Mouse (Mus musculus) heart, postnatal 0 days (tissue): ENCODE results near the gene Hoxa3.

ENCODE experiments used
- CTCF ChIP-seq: IDR thresholded peaks from 2 replicates; pipeline ENCODE4 v1.5.1; 2016; ENCODE audit warnings: antibody characterized with exemption, control low read depth, low read depth
- EP300 ChIP-seq: IDR thresholded peaks from 2 replicates; pipeline ENCODE4 v1.6.1; 2016; ENCODE audit warnings: antibody characterized with exemption, low read depth

DNA sequence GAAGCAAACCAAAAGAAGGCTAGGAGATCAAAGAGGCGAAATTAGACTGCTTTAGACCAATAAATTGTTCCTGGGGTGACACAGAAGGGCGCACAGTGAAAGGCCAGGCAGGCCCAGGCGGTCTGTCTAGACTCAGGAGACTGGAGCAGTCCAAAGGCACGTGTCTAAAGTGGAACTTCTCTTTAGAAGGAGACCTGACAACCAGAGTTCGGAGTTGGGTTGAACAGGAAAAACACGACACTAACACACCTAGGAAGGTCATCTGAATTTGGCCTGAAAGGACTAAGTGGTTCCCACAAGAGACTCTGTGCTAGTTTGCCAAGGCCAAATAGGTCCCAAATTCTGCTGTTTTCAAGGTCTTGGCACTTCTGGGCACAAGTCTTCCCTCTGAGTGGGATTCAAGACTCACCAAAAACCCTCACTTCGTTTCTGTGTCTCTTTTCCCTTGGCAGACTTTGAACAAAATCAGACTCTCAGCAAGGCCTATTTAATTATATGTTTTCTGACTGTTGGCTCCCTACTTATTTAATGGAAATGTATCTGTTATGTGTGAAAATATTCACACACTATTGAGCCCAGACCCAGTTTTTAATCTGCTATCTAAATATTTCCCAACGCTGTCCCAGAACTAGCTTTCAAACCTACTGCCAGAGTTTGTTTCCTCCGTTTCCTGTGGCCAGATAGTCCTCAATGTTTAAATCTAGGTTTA is 6.3 kb upstream of the Hoxa3 start:
- TF ChIP-seq EP300 (no peak), CTCF (no peak)
